In the genomic region with DNA sequence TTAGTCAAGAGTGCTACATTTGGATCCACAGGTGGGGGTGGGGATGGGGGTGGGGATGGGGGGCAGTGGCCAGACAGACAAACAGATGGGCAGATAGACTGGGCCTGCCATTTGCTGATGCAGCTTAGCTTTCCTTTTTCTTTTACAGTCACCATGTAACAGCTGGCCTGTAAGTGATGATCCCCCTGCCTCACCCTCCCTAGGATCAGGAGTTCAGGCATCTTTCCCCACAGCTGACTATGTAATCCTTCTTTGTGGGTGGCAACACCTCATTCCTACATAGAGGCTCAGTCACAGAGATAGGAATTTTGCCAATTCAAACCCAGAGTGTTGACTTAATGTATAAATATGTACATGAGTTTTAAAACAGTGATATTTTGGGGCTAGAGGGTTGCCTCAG, we compare ENCODE assay signal across 23 mouse cellular contexts.
"Had no signal": no experiment of that assay in that cellular context is flagged by ENCODE, and none has a peak within 500 bp of the region (broad histone marks: within the 10 kb centered on the region; RNA-seq: fewer than 3 reads in every experiment).

No protein-coding gene starts in this region.

- H3K36me3 ChIP-seq: neural tube, embryonic 12.5 days; neural tube, embryonic 15.5 days had no signal

- ATAC-seq: intestine, embryonic 16.5 days; liver, postnatal 0 days had no signal

- DNase-seq: kidney, adult 18-20 months; kidney, adult 9 months; kidney, postnatal 14 days; kidney, postnatal 4 days; left cerebral cortex, postnatal 4 days; liver, postnatal 0 days; midbrain, embryonic 14.5 days; right cerebral cortex, adult 18-20 months; right cerebral cortex, postnatal 14 days; right cerebral cortex, postnatal 4 days; spleen, adult 18-20 months; thymus, adult 18-20 months; thymus, postnatal 36 days had no signal

- H3K9ac ChIP-seq: limb, embryonic 15.5 days; liver, embryonic 14.5 days; liver, postnatal 0 days; lung, embryonic 15.5 days; neural tube, embryonic 12.5 days; neural tube, embryonic 15.5 days; stomach, embryonic 15.5 days had no signal

- H3K4me3 ChIP-seq: limb, embryonic 15.5 days; lung, embryonic 15.5 days; megakaryocyte, embryonic 14.5 days; neural tube, embryonic 12.5 days; neural tube, embryonic 15.5 days; stomach, embryonic 15.5 days had no signal

- H3K4me1 ChIP-seq: limb, embryonic 15.5 days; neural tube, embryonic 12.5 days; neural tube, embryonic 15.5 days; stomach, embryonic 15.5 days had no signal

- H3K9me3 ChIP-seq: limb, embryonic 15.5 days; lung, embryonic 15.5 days; neural tube, embryonic 12.5 days; neural tube, embryonic 15.5 days; stomach, embryonic 15.5 days had no signal

- H3K4me2 ChIP-seq: limb, embryonic 15.5 days; liver, embryonic 11.5 days; lung, embryonic 15.5 days; midbrain, embryonic 11.5 days; neural tube, embryonic 12.5 days; neural tube, embryonic 15.5 days; stomach, embryonic 15.5 days had no signal

- H3K27ac ChIP-seq: limb, embryonic 15.5 days; liver, embryonic 14.5 days; lung, embryonic 15.5 days; neural tube, embryonic 12.5 days; neural tube, embryonic 15.5 days; stomach, embryonic 15.5 days had no signal

- H3K27me3 ChIP-seq: limb, embryonic 15.5 days; lung, embryonic 15.5 days; megakaryocyte, embryonic 14.5 days; neural tube, embryonic 12.5 days; neural tube, embryonic 15.5 days; stomach, embryonic 15.5 days had no signal
